Mouse (Mus musculus) stomach, embryonic 14.5 days (tissue): ENCODE data around the gene Hsd3b7. TPM values are rescaled to one million over a fixed set of nuclear protein-coding genes. Genes with fewer than 3 reads are reported as not detected.

Experiments used
- ATAC-seq: fragments of 200-750 bp; cut with Nextera tagmentation; 2 replicates; pipeline ENCODE4 v1.8.0; 2017; ENCODE audit warnings: low read depth, moderate TSS enrichment; ENCODE audit not compliant: insufficient number of reproducible peaks, insufficient read depth, low FRiP score
- H3K27ac ChIP-seq: fragments of 300-500 bp; sonication (generic); 2 replicates; pipeline ENCODE4 v1.5.1; 2014; ENCODE audit warnings: mild to moderate bottlenecking, low read length, moderate library complexity, mixed read lengths
- H3K27me3 ChIP-seq: fragments of 300-500 bp; sonication (generic); 2 replicates; pipeline ENCODE4 v1.6.1; 2014; ENCODE audit warnings: low read length, control low read depth, mixed read lengths; ENCODE audit not compliant: control insufficient read depth, insufficient read depth
- H3K36me3 ChIP-seq: fragments of 300-500 bp; sonication (generic); 2 replicates; pipeline ENCODE4 v1.6.1; 2014; ENCODE audit warnings: mild to moderate bottlenecking, control low read depth, low read length, moderate library complexity, mixed read lengths; ENCODE audit not compliant: control insufficient read depth, insufficient read depth
- H3K4me1 ChIP-seq: fragments of 300-500 bp; sonication (generic); 2 replicates; pipeline ENCODE4 v1.6.1; 2014; ENCODE audit warnings: low read length, control low read depth, mixed read lengths; ENCODE audit not compliant: control insufficient read depth, insufficient read depth
- H3K4me2 ChIP-seq: fragments of 300-500 bp; sonication (generic); replicated peaks from 2 replicates; pipeline ENCODE4 v1.6.1; 2014; ENCODE audit warnings: low read depth, low read length, control low read depth
- H3K4me3 ChIP-seq: fragments of 300-500 bp; sonication (generic); 2 replicates; pipeline ENCODE4 v1.5.1; 2014; ENCODE audit warnings: low read depth, low read length, control low read depth
- H3K9ac ChIP-seq: fragments of 300-500 bp; sonication (generic); replicated peaks from 2 replicates; pipeline ENCODE4 v1.6.1; 2014; ENCODE audit warnings: low read depth, mild to moderate bottlenecking, control low read depth, low read length, moderate library complexity, mixed read lengths
- H3K9me3 ChIP-seq: fragments of 300-500 bp; sonication (generic); 2 replicates; pipeline ENCODE4 v1.6.1; 2016; ENCODE audit warnings: low read depth, low read length, control low read depth; ENCODE audit not compliant: control insufficient read depth
- WGBS: fragments of 180-500 bp; shearing (Covaris S2); extraction: QIAGEN DNeasy Blood & Tissue Kit; methylation state at CpG from one replicate; pipeline ENCODE4 v1.1.7; 2014; 5-methylcytosine and 5-hydroxymethylcytosine counted together
- polyA plus RNA-seq: library from polyadenylated mRNA; unstranded; fragments of >200 nt; fragmentation: Nextera tagmentation; extraction: Ambion mirVana; gene quantifications from 2 replicates; pipeline ENCODE4 v1.2.1, GENCODE M21; 2014

Hsd3b7 gene
- polyA plus RNA-seq, 1 experiment from 2014 or later: 22.7 TPM

DNA sequence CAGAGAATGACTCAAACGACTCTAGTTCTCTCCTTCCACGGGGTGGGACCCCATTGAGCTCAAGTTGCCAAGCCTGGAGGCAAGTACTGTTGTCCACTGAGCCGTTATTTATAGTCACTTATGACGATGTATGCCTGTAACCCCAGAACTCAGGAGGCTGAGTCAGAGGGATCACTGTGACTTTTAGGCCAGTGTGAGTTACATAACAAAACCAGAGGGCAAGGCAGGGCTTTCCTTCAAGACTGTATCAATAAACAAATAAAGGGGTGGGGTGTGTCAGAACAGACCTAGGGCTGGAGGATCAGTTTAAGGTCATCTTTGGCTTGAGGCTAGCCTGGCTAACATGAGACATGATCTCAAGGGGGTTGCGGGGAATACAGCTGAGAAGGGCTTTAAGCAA lies 50.5 kb downstream of the Hsd3b7 start:
- Histone ChIP-seq H3K4me1 (no peaks in the 10 kb centered on the region), H3K27me3 (no peaks in the 10 kb centered on the region), H3K27ac (no peak overlapping the region), H3K9ac (no peak overlapping the region), H3K36me3 (peaks cover 12% of the 10 kb centered on the region; the same call in 1 of the 2 replicates), H3K9me3 (no peaks in the 10 kb centered on the region), H3K4me3 (no peak overlapping the region), H3K4me2 (no peak overlapping the region)
- ATAC-seq: no peak
- WGBS: 61% methylated on average over 5 of the region's 5 CpGs

Other genes with a start within 250 kb of the Hsd3b7 start
- gene Tmem265, start 239.2 kb upstream of the Hsd3b7 start, polyA plus RNA-seq: 7.2 and 11.3 TPM in 2 replicates
- 46.4 and 47.4 TPM in 2 replicates for gene Phkg2, start 227.3 kb upstream of the Hsd3b7 start, polyA plus RNA-seq
- gene Ccdc189, start 212.0 kb upstream of the Hsd3b7 start, polyA plus RNA-seq: 7.8 and 8.2 TPM in 2 replicates
- 37.0 and 39.9 TPM in 2 replicates for gene Rnf40, start 211.8 kb upstream of the Hsd3b7 start, polyA plus RNA-seq
- 16.0 and 17.2 TPM in 2 replicates for gene Zfp629, start 184.8 kb upstream of the Hsd3b7 start, polyA plus RNA-seq
- 57.8 and 65.2 TPM in 2 replicates for gene Bcl7c, start 91.7 kb upstream of the Hsd3b7 start, polyA plus RNA-seq
- 20.1 and 22.1 TPM in 2 replicates for gene Ctf1, start 87.9 kb upstream of the Hsd3b7 start, polyA plus RNA-seq
- 0.32 and 0.66 TPM in 2 replicates for gene Ctf2, start 68.4 kb upstream of the Hsd3b7 start, polyA plus RNA-seq
- gene Fbxl19, start 56.1 kb upstream of the Hsd3b7 start, polyA plus RNA-seq: 3.9 and 6.2 TPM in 2 replicates
- gene Orai3, start 30.8 kb upstream of the Hsd3b7 start, polyA plus RNA-seq: 19.6 and 24.8 TPM in 2 replicates
- 31.2 and 32.1 TPM in 2 replicates for gene Setd1a, start 23.9 kb upstream of the Hsd3b7 start, polyA plus RNA-seq
- gene Gm49388, start 15.0 kb upstream of the Hsd3b7 start, polyA plus RNA-seq: not detected in 2 replicates
- gene Stx4a, start 23.7 kb downstream of the Hsd3b7 start, polyA plus RNA-seq: 29.1 and 29.7 TPM in 2 replicates
- gene Stx1b, start 23.9 kb downstream of the Hsd3b7 start, polyA plus RNA-seq: 5.3 and 6.3 TPM in 2 replicates
- gene Zfp646, start 75.6 kb downstream of the Hsd3b7 start, polyA plus RNA-seq: 17.1 and 18.9 TPM in 2 replicates
- 13.7 and 18.0 TPM in 2 replicates for gene Zfp668, start 76.2 kb downstream of the Hsd3b7 start, polyA plus RNA-seq
- gene Prss53, start 90.4 kb downstream of the Hsd3b7 start, polyA plus RNA-seq: 0.95 and 1.4 TPM in 2 replicates
- gene Gm21974, start 94.8 kb downstream of the Hsd3b7 start, polyA plus RNA-seq: not detected in 2 replicates
- 158 and 184 TPM in 2 replicates for gene Vkorc1, start 95.0 kb downstream of the Hsd3b7 start, polyA plus RNA-seq
- 152 TPM in 2 replicates for gene Bckdk, start 103.5 kb downstream of the Hsd3b7 start, polyA plus RNA-seq
- 40.3 and 43.0 TPM in 2 replicates for gene Kat8, start 111.9 kb downstream of the Hsd3b7 start, polyA plus RNA-seq
- gene Prss8, start 129.5 kb downstream of the Hsd3b7 start, polyA plus RNA-seq: 48.2 and 55.5 TPM in 2 replicates
- 8.2 and 8.5 TPM in 2 replicates for gene Prss36, start 146.1 kb downstream of the Hsd3b7 start, polyA plus RNA-seq
- gene Fus, start 166.9 kb downstream of the Hsd3b7 start, polyA plus RNA-seq: 71.4 and 72.4 TPM in 2 replicates
- 71.4 and 74.6 TPM in 2 replicates for gene Pycard, start 193.3 kb downstream of the Hsd3b7 start, polyA plus RNA-seq
- 0.19 TPM in 1 of 2 replicates, not detected in the other for gene Trim72, start 203.3 kb downstream of the Hsd3b7 start, polyA plus RNA-seq